25 mouse cellular contexts compared by ENCODE assay signal in genomic region chr11:32998687-32999605, GRCm38 (mm10).
DNase-seq lines count a peak whose midpoint lies in the region; ATAC-seq lines count a peak whose summit lies in the region.
"Had no signal": no experiment of that assay in that cellular context is flagged by ENCODE, and none has a peak within 500 bp of the region (broad histone marks: within the 10 kb centered on the region; RNA-seq: fewer than 3 reads in every experiment).

No protein-coding gene starts in this region.

- intact Hi-C loops in left cerebral cortex, postnatal 10 days (cut with DNase I): no loop called here

- no peak overlapping the region for H3K9ac ChIP-seq in kidney, embryonic 14.5 days (ENCODE audit: low read depth, low read length)
- H3K9ac ChIP-seq: embryonic facial prominence, embryonic 15.5 days; forebrain, postnatal 0 days; heart, embryonic 15.5 days; midbrain, embryonic 12.5 days; neural tube, embryonic 12.5 days had no signal

- DNase-seq in kidney, adult 8-10 months: no peak
- DNase-seq in left cerebral cortex, adult 18-20 months (ENCODE audit: low spot score in 2 of 2): peak; percentile 56 to 58
- DNase-seq in left cerebral cortex, postnatal 10 days (ENCODE audit: extremely low spot score in 1 of 2, low spot score in 2 of 2): no peak
- DNase-seq in NIH3T3 (ENCODE audit: low read depth): peak; percentile 60
- DNase-seq in right cerebral cortex, postnatal 14 days: peak; percentile 11
- DNase-seq in urinary bladder, adult 18-20 months (ENCODE audit: low spot score in 2 of 2): no peak
- no peak for DNase-seq in adrenal gland, postnatal 4 days (ENCODE audit: low spot score in 2 of 2)
- DNase-seq: adrenal gland, adult 8-10 months; cerebellum, adult 11 months; cerebellum, postnatal 36 days; forebrain, postnatal 0 days; gastrocnemius, postnatal 14 days; heart, adult 2 months; heart, postnatal 4 days; kidney, adult 11 months; liver; thymus, postnatal 14 days had no signal

- 0 out of 2 replicates have a peak, but pooled peaks have one; percentile 54 for ATAC-seq in kidney, embryonic 14.5 days (ENCODE audit: low FRiP score, low TSS enrichment)
- ATAC-seq: forebrain, postnatal 0 days; hindbrain, embryonic 16.5 days; lung, postnatal 0 days had no signal

- 0 out of 2 replicates have a peak, but pooled peaks cover 7% of the 10 kb centered on the region for H3K4me1 ChIP-seq in kidney, embryonic 14.5 days (ENCODE audit: control insufficient read depth, insufficient read depth, low read length)
- H3K4me1 ChIP-seq: embryonic facial prominence, embryonic 15.5 days; forebrain, embryonic 10.5 days; heart, embryonic 15.5 days; midbrain, embryonic 12.5 days; neural tube, embryonic 12.5 days had no signal

- no peak overlapping the region for H3K4me3 ChIP-seq in kidney, embryonic 14.5 days (ENCODE audit: low read length)
- H3K4me3 ChIP-seq: embryonic facial prominence, embryonic 15.5 days; forebrain, embryonic 10.5 days; heart, adult 2 months; heart, embryonic 15.5 days; midbrain, embryonic 12.5 days; neural tube, embryonic 12.5 days had no signal

- H3K4me2 ChIP-seq in kidney, embryonic 14.5 days (replicated peaks; ENCODE audit: low read depth, low read length): no peak overlapping the region
- H3K4me2 ChIP-seq: embryonic facial prominence, embryonic 15.5 days; heart, embryonic 15.5 days; midbrain, embryonic 12.5 days; neural tube, embryonic 12.5 days had no signal

- H3K27ac ChIP-seq in kidney, embryonic 14.5 days (ENCODE audit: low read depth, low read length): no peak overlapping the region
- H3K27ac ChIP-seq: embryonic facial prominence, embryonic 15.5 days; forebrain, embryonic 10.5 days; heart, adult 2 months; heart, embryonic 15.5 days; midbrain, embryonic 12.5 days; neural tube, embryonic 12.5 days had no signal

- H3K36me3 ChIP-seq in kidney, embryonic 14.5 days (ENCODE audit: control insufficient read depth, insufficient read depth, low read length): no peaks in the 10 kb centered on the region
- H3K36me3 ChIP-seq: embryonic facial prominence, embryonic 15.5 days; forebrain, embryonic 10.5 days; heart, embryonic 15.5 days; midbrain, embryonic 12.5 days; neural tube, embryonic 12.5 days had no signal

- WGBS in kidney, embryonic 14.5 days: 46% methylated on average over 14 of the region's 14 CpGs

- H3K27me3 ChIP-seq in kidney, embryonic 14.5 days (ENCODE audit: control insufficient read depth, insufficient read depth, low read length): no peaks in the 10 kb centered on the region
- H3K27me3 ChIP-seq: heart, embryonic 15.5 days; midbrain, embryonic 12.5 days; neural tube, embryonic 12.5 days had no signal

- no peaks in the 10 kb centered on the region for H3K9me3 ChIP-seq in kidney, embryonic 14.5 days (ENCODE audit: control insufficient read depth, low read length)
- H3K9me3 ChIP-seq: embryonic facial prominence, embryonic 15.5 days; forebrain, embryonic 10.5 days; heart, embryonic 15.5 days; midbrain, embryonic 12.5 days; neural tube, embryonic 12.5 days had no signal

Comparison
In these comparisons a context has a peak if more than half of its experiments do, and no peak if none do; other contexts are left out.
1. DNase-seq: peak in left cerebral cortex, adult 18-20 months (2 of 2), NIH3T3 (single experiment) and right cerebral cortex, postnatal 14 days (single experiment); none in kidney, adult 8-10 months (0 of 2), left cerebral cortex, postnatal 10 days (0 of 2), urinary bladder, adult 18-20 months (0 of 2) and adrenal gland, postnatal 4 days (0 of 2).